Mouse (Mus musculus) kidney, postnatal 0 days (tissue): ENCODE results near the gene Tspo2. TPM values are rescaled to one million over a fixed set of nuclear protein-coding genes. Genes with fewer than 3 reads are reported as not detected.

Source experiments
- ATAC-seq: fragments of 200-750 bp; cut with Nextera tagmentation; replicated peaks from 2 replicates; pipeline ENCODE4 v1.8.0; 2017; ENCODE audit warnings: low read depth, moderate number of reproducible peaks, moderate TSS enrichment, moderate library complexity; ENCODE audit not compliant: low FRiP score
- DNase-seq: peaks from one replicate; pipeline ENCODE4 v3.0.0-alpha.2; 2016; ENCODE audit warnings: low spot score
- H3K27ac ChIP-seq: fragments of 300-500 bp; sonication (generic); 2 replicates; pipeline ENCODE4 v1.5.1; 2014; ENCODE audit warnings: mild to moderate bottlenecking
- H3K27me3 ChIP-seq: fragments of 300-500 bp; sonication (generic); 2 replicates; pipeline ENCODE4 v1.6.1; 2014; ENCODE audit warnings: low read length, mixed read lengths; ENCODE audit not compliant: insufficient read depth
- H3K36me3 ChIP-seq: fragments of 300-500 bp; sonication (generic); 2 replicates; pipeline ENCODE4 v1.6.1; 2014; ENCODE audit warnings: low read length, mixed read lengths; ENCODE audit not compliant: insufficient read depth
- H3K4me1 ChIP-seq: fragments of 300-500 bp; sonication (generic); replicated peaks from 2 replicates; pipeline ENCODE4 v1.6.1; 2014; ENCODE audit warnings: antibody characterized with exemption, low read length, mixed read lengths; ENCODE audit not compliant: insufficient read depth
- H3K4me2 ChIP-seq: fragments of 300-500 bp; sonication (generic); 2 replicates; pipeline ENCODE4 v1.6.1; 2014; ENCODE audit warnings: mild to moderate bottlenecking, low read length, moderate library complexity, mixed read lengths
- H3K4me3 ChIP-seq: fragments of 300-500 bp; sonication (generic); replicated peaks from 2 replicates; pipeline ENCODE4 v1.5.1; 2014; ENCODE audit warnings: low read depth, low read length
- H3K9ac ChIP-seq: fragments of 300-500 bp; sonication (generic); 2 replicates; pipeline ENCODE4 v1.6.1; 2014; ENCODE audit warnings: low read depth, low read length
- H3K9me3 ChIP-seq: fragments of 300-500 bp; sonication (generic); replicated peaks from 2 replicates; pipeline ENCODE4 v1.6.1; 2016; ENCODE audit warnings: low read length, inconsistent platforms, mixed read lengths
- CTCF ChIP-seq: IDR thresholded peaks from 2 replicates; pipeline ENCODE4 v1.5.1; 2016; ENCODE audit warnings: antibody characterized with exemption, low read depth, mild to moderate bottlenecking, moderate library complexity
- WGBS: fragments of 180-500 bp; shearing (Covaris S2); extraction: QIAGEN DNeasy Blood & Tissue Kit; methylation state at CpG from one replicate; pipeline ENCODE4 v1.1.7; 2014; 5-methylcytosine and 5-hydroxymethylcytosine counted together
- polyA plus RNA-seq: library from polyadenylated mRNA; unstranded; fragments of >200 nt; fragmentation: Nextera tagmentation; extraction: Ambion mirVana; gene quantifications from 2 replicates; pipeline ENCODE4 v1.2.1, GENCODE M21; 2015

Tspo2 gene
- polyA plus RNA-seq, 1 experiment from 2014 or later: 1.2 TPM

DNA sequence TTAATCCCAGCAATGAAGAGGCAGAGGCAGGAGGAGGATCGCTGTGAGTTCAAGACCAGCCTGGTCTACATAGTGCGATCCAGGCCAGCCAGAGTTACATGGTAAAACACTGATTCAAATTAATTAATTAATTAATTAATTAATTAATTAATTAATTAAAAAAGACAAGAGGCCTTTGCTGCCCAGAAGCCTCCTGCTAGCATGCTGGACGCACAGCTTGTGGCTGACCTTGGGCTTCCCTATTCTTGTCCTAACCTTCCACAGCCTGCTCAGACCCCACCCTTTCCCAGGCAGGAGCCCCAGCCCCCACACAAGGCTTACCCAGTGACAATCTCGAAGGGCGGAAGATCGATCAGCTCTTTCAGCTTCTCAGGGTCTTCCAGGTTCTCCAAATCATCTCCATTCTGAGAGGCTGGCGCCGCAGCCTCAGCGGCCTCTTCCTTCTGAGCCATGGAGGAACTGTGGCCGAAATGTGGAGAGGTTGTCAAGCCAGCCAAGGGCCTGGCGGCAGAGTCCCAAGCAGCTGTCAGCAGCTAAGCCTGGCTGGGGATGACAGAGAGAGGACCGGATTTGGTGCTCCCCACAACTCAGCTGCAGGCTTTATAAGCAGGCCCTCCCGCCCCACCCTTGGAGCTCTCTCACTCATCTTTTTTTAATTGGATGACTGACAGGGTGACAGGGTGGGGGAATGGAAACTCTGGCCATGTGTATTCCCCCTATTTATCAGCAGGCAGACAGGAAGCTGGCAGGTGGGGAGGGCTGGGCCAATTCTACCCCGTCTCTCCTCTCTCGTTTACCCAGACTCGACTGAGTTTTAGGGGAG lies 19.0 kb downstream of the Tspo2 start, which contains the start of gene Apobec2:
Gene Apobec2, minus strand, starts transcription at position 773 of the 823 bp plus-strand sequence.
- Histone ChIP-seq H3K4me3 (no peak within 1 kb of the TSS), H3K9ac (no peak within 1 kb of the TSS), H3K27me3 (no peaks in the 10 kb centered on the region), H3K9me3 (no peaks in the 10 kb centered on the region), H3K4me2 (no peak within 1 kb of the TSS), H3K27ac (no peak within 1 kb of the TSS), H3K4me1 (peaks cover 23% of the 10 kb centered on the region), H3K36me3 (no peaks in the 10 kb centered on the region)
- ATAC-seq (no peak), DNase-seq (no peak)
- TF ChIP-seq CTCF: no peak
- 71% methylated on average over 16 of the region's 16 CpGs for WGBS

DNA sequence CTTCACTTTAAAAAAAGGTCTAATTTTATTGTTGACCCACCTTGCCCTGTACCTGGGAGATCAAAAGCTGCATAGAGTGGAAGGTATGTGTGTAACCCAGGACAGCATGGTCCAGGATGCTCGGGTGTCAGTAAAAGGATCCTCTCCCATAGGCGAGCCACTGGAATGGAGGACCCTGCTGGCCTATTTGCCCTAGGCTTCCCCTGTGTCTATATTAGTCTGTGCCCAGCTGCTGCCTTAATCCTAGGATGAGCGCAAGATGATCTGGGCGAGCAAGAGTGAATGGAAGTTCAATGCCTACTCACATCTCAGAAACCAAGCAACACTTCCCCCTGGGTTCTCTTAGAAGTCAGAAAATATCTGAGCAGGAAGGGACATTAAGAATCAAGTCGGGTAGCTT lies 20.3 kb downstream of the Tspo2 start:
- Histone ChIP-seq H3K4me2 (no peak overlapping the region), H3K9me3 (no peaks in the 10 kb centered on the region), H3K27ac (peak overlapping the region; percentile 5; the same call in 1 of the 2 replicates), H3K4me3 (no peak overlapping the region), H3K4me1 (peaks cover 24% of the 10 kb centered on the region), H3K27me3 (no peaks in the 10 kb centered on the region), H3K36me3 (no peaks in the 10 kb centered on the region), H3K9ac (no peak overlapping the region)
- no peak for DNase-seq
- WGBS: 57% methylated on average over 5 of the region's 5 CpGs
- no peak for ATAC-seq
- TF ChIP-seq CTCF: no peak

DNA sequence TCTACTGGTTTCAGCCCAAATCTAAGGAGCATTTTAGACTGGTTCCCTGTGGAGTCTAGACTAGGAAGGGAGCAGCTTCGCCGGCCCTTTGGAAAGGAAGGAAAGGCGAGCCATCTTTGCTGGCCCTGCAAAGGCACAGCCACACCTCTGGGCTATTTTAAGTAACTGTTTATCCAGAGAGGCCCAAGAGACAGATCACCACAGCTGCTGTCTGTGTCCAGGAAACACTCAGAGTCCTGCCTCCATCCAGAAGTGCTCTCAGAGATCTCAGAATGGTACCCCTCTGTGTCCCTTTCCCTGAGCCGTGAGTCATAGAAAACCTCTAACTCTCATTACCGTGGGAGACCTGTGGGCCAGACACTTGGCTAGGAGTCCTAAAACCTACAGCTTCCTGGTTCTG lies 20.9 kb downstream of the Tspo2 start:
- Histone ChIP-seq H3K36me3 (no peaks in the 10 kb centered on the region), H3K4me1 (peaks cover 25% of the 10 kb centered on the region), H3K4me2 (no peak overlapping the region), H3K9ac (no peak overlapping the region), H3K27ac (peak overlapping the region; percentile 36; the same call in 1 of the 2 replicates), H3K9me3 (no peaks in the 10 kb centered on the region), H3K4me3 (no peak overlapping the region), H3K27me3 (no peaks in the 10 kb centered on the region)
- ATAC-seq (no peak), DNase-seq (no peak)
- TF ChIP-seq CTCF: no peak
- WGBS: 20% methylated on average over 5 of the region's 5 CpGs

DNA sequence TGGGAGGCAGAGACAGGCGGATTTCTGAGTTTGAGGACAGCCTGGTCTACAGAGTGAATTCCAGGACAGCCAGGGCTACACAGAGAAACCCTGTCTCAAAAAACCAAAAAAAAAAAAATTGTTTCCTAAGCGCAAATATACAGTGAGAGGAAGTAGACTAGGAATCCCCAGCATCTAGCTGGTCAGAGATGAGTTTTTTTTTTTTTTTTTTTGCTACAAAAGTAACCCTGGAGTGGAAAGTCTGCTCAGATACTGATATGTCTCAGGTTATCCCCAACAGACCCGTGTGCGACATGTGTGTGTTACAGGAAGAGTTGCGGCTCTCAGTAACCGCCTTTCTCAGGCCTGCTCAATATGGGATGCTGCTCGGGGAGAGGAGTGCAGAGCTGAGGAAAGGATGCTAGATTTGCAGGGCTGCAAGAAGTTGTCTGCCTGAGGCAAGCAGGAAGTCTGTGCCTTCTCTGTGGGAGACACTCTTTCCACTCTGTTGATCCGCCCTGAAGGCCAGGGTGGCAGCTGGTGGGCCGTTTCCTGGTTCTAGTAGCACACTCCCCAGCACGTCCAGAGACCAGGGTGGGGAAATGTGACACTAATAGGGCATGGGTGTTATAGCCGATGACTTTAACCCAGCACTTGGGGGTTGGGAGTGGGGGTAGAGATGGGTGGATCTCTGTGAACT lies 23.3 kb downstream of the Tspo2 start:
- Histone ChIP-seq H3K4me2 (no peak overlapping the region), H3K27ac (peak overlapping the region; percentile 68), H3K4me1 (peaks cover 30% of the 10 kb centered on the region), H3K36me3 (no peaks in the 10 kb centered on the region), H3K9ac (no peak overlapping the region), H3K4me3 (no peak overlapping the region), H3K9me3 (no peaks in the 10 kb centered on the region), H3K27me3 (no peaks in the 10 kb centered on the region)
- no peak for TF ChIP-seq CTCF
- WGBS: 39% methylated on average over 11 of the region's 11 CpGs
- DNase-seq (peak; percentile 61), ATAC-seq (peak; percentile 18; the same call in 1 of the 2 replicates)

DNA sequence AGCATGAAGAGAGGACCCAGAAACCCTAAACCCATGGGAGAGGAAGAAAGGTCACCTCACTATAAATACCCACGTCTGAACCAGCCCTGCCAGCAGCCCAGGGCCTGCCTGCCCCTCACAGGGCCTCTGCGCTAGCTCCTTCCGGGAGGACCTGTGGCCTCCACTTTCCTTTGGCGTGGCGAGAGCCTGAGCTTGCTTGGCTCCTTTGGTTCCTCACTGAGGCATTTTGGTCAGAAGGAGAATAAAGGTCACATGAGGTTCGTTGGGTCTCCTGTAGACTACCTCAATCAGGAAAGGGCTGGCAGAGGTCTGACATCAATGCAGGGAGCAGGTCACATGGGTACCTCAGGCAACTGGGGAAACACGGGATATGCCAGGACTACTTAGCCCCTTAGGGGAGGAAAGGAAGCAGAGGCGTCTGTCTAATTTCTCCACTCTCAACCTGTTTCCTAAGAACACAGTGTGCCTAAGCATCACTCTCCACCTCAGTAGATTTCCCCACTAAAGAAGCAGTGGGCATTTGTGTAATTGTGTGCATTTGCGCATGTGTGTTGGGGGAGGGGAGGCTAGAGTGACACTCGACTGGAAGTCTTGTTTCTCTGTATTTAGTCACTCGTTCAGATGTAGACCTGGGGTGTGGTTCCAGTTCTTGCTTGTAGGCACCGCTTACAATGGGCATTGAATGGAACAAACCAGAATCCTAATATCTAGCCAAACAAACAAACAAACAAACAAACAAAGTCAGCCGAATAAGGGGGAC lies 24.2 kb downstream of the Tspo2 start:
- no peak overlapping the region for H3K4me2 ChIP-seq
- no peaks in the 10 kb centered on the region for H3K36me3 ChIP-seq
- no peaks in the 10 kb centered on the region for H3K27me3 ChIP-seq
- no peak for TF ChIP-seq CTCF
- H3K4me1 ChIP-seq: peaks cover 30% of the 10 kb centered on the region
- no peak for DNase-seq
- WGBS: 43% methylated on average over 13 of the region's 13 CpGs
- 0 out of 2 replicates have a peak, but pooled peaks have one; percentile 34 for ATAC-seq
- H3K9ac ChIP-seq: 0 out of 2 replicates have a peak overlapping the region, but pooled peaks have one; percentile 37
- H3K4me3 ChIP-seq: no peak overlapping the region
- peak overlapping the region; percentile 68 for H3K27ac ChIP-seq
- no peaks in the 10 kb centered on the region for H3K9me3 ChIP-seq
